Mouse (Mus musculus) neural tube, embryonic 11.5 days (tissue): ENCODE data around the gene Polr2e. TPM values are rescaled to one million over a fixed set of nuclear protein-coding genes. Genes with fewer than 3 reads are reported as not detected.

Experiments
- ATAC-seq: fragments of 200-750 bp; cut with Nextera tagmentation; 2 replicates; pipeline ENCODE4 v1.8.0; 2017; ENCODE audit warnings: moderate number of reproducible peaks, mild to moderate bottlenecking, moderate TSS enrichment, moderate library complexity; ENCODE audit not compliant: insufficient read depth, low FRiP score, low TSS enrichment
- DNase-seq: peaks from one replicate; pipeline ENCODE4 v3.0.0-alpha.2; 2015; ENCODE audit warnings: low spot score
- H3K27ac ChIP-seq: fragments of 300-500 bp; sonication (generic); 2 replicates; pipeline ENCODE4 v1.5.1; 2014; ENCODE audit warnings: low read depth, mild to moderate bottlenecking, low read length
- H3K27me3 ChIP-seq: fragments of 300-500 bp; sonication (generic); 2 replicates; pipeline ENCODE4 v1.6.1; 2014; ENCODE audit warnings: mild to moderate bottlenecking, low read length, mixed read lengths; ENCODE audit not compliant: control insufficient read depth, insufficient read depth
- H3K36me3 ChIP-seq: fragments of 300-500 bp; sonication (generic); 2 replicates; pipeline ENCODE4 v1.6.1; 2014; ENCODE audit warnings: mild to moderate bottlenecking, low read length, moderate library complexity, mixed read lengths; ENCODE audit not compliant: control insufficient read depth, insufficient read depth
- H3K4me1 ChIP-seq: fragments of 300-500 bp; sonication (generic); 2 replicates; pipeline ENCODE4 v1.6.1; 2014; ENCODE audit warnings: low read length, mixed read lengths; ENCODE audit not compliant: control insufficient read depth, insufficient read depth
- H3K4me2 ChIP-seq: fragments of 300-500 bp; sonication (generic); 2 replicates; pipeline ENCODE4 v1.6.1; 2014; ENCODE audit warnings: low read depth, mild to moderate bottlenecking, moderate library complexity
- H3K4me3 ChIP-seq: fragments of 300-500 bp; sonication (generic); 2 replicates; pipeline ENCODE4 v1.5.1; 2014; ENCODE audit warnings: low read depth, low read length
- H3K9ac ChIP-seq: fragments of 300-500 bp; sonication (generic); 2 replicates; pipeline ENCODE4 v1.6.1; 2014; ENCODE audit warnings: mild to moderate bottlenecking, low read length
- H3K9me3 ChIP-seq: fragments of 300-500 bp; sonication (generic); 2 replicates; pipeline ENCODE4 v1.6.1; 2016; ENCODE audit warnings: low read length; ENCODE audit not compliant: control insufficient read depth
- WGBS: fragments of 180-500 bp; shearing (Covaris S2); extraction: QIAGEN DNeasy Blood & Tissue Kit; methylation state at CpG from one replicate; pipeline ENCODE4 v1.1.7; 2014; 5-methylcytosine and 5-hydroxymethylcytosine counted together
- polyA plus RNA-seq: library from polyadenylated mRNA; unstranded; fragments of >200 nt; fragmentation: Nextera tagmentation; extraction: Ambion mirVana; gene quantifications from 2 replicates; pipeline ENCODE4 v1.2.1, GENCODE M21; 2014

The Polr2e gene
- polyA plus RNA-seq, 1 experiment from 2014 or later = 222 TPM

DNA sequence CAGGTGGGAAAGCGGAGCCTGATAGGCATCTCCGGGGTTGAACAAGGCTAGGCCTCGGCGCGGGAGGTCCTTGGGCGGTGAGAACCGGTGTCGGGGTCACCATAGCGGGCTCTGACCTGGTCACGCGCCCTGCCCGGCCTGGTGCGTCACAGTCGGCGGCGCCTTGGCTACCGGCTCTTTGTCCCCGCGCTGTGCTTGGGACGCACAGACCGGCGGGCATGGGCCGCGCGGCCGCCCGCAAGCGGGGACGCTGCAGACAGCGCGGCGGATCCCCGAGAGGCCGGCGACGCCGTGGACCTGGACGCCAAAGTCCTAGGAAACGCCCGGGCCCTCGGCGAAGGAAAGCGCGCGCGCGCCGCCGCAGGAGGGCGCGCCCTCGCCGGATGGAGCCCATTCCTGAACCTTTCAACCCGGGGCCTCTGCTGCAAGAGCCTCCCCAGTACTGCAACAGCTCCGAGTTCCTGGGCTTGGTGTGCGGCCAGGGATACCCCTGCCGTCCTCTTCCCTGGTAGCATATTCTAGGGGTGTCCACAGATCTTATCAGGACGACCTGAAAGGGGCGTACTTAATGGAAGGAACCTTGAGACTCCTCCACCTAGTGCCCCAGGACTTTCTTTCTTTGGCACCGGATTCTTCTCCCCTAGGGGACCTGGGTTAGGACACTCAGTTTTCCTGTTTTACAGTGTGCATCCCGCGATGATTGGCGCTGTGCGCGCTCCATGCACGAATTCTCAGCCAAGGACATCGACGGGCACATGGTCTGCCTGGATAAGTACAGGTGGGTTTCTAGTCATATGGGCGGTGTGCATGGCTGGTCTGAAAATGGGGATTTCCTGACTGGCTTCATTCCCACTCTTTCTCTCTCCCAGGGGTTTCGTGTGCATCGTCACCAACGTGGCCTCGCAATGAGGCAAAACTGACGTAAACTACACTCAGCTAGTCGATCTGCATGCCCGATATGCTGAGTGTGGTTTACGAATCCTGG lies 14.5 kb upstream of the Polr2e start:
- 2% methylated on average over 77 of the region's 77 CpGs for WGBS
- H3K27ac ChIP-seq = peak overlapping the region; percentile 95
- no peaks in the 10 kb centered on the region for H3K9me3 ChIP-seq
- peak; percentile 52 for ATAC-seq
- peak overlapping the region; percentile 89 for H3K9ac ChIP-seq
- peaks cover 10% of the 10 kb centered on the region for H3K36me3 ChIP-seq
- DNase-seq = peak; percentile 81
- H3K27me3 ChIP-seq = no peaks in the 10 kb centered on the region
- peak overlapping the region; percentile 82 for H3K4me2 ChIP-seq
- peaks cover 7% of the 10 kb centered on the region for H3K4me1 ChIP-seq
- peak overlapping the region; percentile 66 for H3K4me3 ChIP-seq

DNA sequence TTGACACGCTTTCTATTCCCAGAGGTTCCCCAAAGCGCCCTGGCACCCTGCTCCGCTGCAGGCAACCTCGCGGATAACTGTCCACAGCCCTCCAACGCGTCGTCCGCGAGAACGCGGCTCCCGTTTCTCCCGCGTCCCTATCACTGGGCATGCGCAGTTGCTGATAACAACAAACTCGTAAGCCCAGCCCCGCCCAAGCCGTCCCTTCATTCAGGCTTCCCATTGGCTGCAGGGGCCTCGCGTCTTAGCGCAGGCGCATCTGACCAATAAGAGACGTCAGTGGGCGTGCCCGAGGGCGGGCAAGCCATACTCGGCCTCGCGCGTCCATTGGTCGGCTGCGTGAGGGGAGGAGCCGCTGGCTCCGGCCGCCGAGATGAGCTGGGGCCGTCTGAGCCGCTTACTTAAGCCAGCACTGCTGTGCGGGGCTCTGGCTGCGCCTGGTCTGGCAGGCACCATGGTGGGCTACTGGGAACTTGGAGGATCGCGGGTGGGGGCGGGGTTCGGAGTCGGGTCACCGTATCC lies 13.7 kb upstream of the Polr2e start:
- peak overlapping the region; percentile 95 for H3K27ac ChIP-seq
- H3K4me3 ChIP-seq = peak overlapping the region; percentile 66
- no peaks in the 10 kb centered on the region for H3K9me3 ChIP-seq
- peak; percentile 97 for ATAC-seq
- under 1% methylated on average over 47 of the region's 47 CpGs for WGBS
- DNase-seq = peak; percentile 100
- H3K36me3 ChIP-seq = peaks cover 10% of the 10 kb centered on the region
- peak overlapping the region; percentile 82 for H3K4me2 ChIP-seq
- no peaks in the 10 kb centered on the region for H3K27me3 ChIP-seq
- peaks cover 12% of the 10 kb centered on the region for H3K4me1 ChIP-seq
- H3K9ac ChIP-seq = peak overlapping the region; percentile 89

DNA sequence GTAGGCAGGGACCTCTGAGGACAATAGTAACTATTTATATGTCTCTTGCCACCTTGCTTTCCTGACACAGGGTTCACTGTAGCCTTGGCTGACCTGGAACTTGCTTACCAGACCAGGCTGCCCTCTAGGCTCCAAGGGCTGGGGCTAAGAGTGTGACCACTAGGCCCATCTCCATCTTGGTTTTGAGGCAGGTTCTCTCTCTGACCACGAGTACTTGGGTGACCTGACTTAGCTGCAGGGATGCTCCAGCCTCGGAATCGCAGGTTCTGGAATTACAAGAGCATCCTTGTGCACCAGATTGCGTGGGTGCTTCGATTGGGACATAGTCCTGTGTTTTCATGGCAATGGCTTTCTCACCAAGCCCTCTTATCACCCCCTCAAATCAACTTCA lies 12.8 kb upstream of the Polr2e start:
- DNase-seq (no peak), ATAC-seq (no peak)
- Histone ChIP-seq H3K36me3 (peaks cover 7% of the 10 kb centered on the region; the same call in 1 of the 2 replicates), H3K4me3 (no peak overlapping the region), H3K27ac (no peak overlapping the region), H3K4me1 (peaks cover 20% of the 10 kb centered on the region), H3K27me3 (no peaks in the 10 kb centered on the region), H3K9ac (no peak overlapping the region), H3K9me3 (no peaks in the 10 kb centered on the region), H3K4me2 (no peak overlapping the region)
- WGBS = 85% methylated on average over 5 of the region's 5 CpGs

DNA sequence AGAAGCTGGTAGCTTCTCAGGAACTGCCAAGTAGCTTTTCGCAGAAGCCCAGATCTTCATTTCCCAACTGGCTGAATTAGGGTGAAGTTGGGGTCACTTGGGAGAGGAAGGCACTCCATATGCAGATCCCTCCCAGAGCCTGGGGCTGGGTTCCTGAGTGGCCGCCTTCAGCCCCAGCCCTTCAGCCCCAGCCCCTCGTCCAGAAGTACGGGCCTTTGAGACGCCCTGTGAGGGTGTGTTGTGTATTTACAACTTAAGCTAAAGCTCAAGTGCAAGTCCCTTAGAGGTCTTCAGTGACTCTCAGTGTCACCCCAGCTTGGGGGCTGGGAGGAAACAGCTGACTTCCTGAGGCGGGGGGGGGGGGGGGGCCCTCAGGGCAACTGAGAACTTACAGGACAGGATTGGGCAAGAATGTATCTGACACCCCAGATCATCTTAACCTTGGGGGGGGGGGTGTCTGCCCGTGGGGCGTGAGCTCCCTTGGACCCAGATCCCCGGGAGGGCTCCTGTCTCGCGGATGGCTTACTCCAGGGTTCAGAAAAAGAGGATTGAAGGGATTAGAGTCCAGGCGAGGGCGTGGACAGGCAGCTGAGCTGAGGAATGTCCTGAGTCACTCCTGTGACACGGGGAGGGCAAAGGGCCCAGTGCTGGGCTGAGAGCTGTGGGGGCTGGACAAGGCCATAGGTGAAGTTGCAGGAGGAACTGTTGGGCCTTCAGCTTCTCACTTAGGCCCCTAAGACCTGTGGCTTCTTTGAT lies 12.2 kb upstream of the Polr2e start:
- peaks cover 4% of the 10 kb centered on the region; the same call in 1 of the 2 replicates for H3K36me3 ChIP-seq
- 0 out of 2 replicates have a peak, but pooled peaks cover 2% of the 10 kb centered on the region for H3K27me3 ChIP-seq
- WGBS = 21% methylated on average over 14 of the region's 14 CpGs
- peaks cover 21% of the 10 kb centered on the region for H3K4me1 ChIP-seq
- no peak for ATAC-seq
- H3K9ac ChIP-seq = no peak overlapping the region
- H3K27ac ChIP-seq = no peak overlapping the region
- no peak overlapping the region for H3K4me3 ChIP-seq
- no peak overlapping the region for H3K4me2 ChIP-seq
- no peaks in the 10 kb centered on the region for H3K9me3 ChIP-seq
- no peak for DNase-seq

DNA sequence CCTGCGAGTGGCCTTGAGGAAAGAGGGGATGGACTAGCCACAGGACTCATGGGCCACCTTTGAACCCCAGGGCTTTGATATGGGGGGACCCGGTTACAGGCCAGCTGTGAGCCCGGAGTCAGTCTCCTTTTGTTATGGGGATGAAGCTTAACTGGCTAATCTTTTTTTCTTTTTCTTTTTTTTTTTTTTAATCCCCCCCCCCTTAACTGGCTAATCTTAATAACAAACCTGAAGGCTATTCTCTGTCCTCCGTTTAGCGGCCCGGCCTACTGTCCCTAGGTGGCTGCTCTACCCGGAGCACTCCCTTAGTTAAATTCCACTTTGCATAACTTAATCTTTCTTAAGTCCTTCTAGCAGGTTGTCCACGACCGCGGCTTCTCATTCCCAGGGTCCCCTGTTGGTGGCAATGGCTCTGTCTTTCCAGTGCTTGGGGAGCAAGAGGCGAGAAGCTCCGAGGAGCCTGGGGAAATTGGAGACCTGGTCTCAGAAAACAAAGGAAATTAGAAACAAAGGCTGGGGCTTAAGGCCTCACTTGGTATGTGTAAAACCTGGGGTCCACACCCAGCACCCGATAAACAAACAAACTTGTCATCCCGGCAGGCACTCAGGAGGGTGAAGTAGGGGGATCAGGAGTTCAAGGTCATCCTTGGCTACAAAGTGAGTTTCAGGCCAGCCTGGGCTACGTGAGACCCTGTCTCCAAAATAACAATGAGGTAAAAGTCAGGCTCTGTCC lies 11.5 kb upstream of the Polr2e start:
- H3K4me3 ChIP-seq = no peak overlapping the region

GRCm38 (mm10) chr10:80050244-80050643 lies 10.6 kb upstream of the Polr2e start:
- 12% methylated on average over 6 of the region's 6 CpGs for WGBS

More for the DNA sequence above, 11.5 kb upstream of the Polr2e start:
- 15% methylated on average over 15 of the region's 15 CpGs for WGBS
- ATAC-seq (no peak), DNase-seq (no peak)
- Histone ChIP-seq H3K9ac (no peak overlapping the region), H3K27me3 (0 out of 2 replicates have a peak, but pooled peaks cover 2% of the 10 kb centered on the region), H3K4me2 (no peak overlapping the region), H3K36me3 (peaks cover 2% of the 10 kb centered on the region; the same call in 1 of the 2 replicates), H3K4me1 (peaks cover 21% of the 10 kb centered on the region), H3K9me3 (no peaks in the 10 kb centered on the region), H3K27ac (no peak overlapping the region)

GRCm38 (mm10) chr10:80048834-80049233 lies 9.2 kb upstream of the Polr2e start:
- 72% methylated on average over 3 of the region's 3 CpGs for WGBS
- DNase-seq (no peak), ATAC-seq (no peak)
- Histone ChIP-seq H3K9me3 (no peaks in the 10 kb centered on the region), H3K27me3 (0 out of 2 replicates have a peak, but pooled peaks cover 2% of the 10 kb centered on the region), H3K4me2 (no peak overlapping the region), H3K4me1 (peaks cover 14% of the 10 kb centered on the region), H3K4me3 (no peak overlapping the region), H3K9ac (no peak overlapping the region), H3K36me3 (no peaks in the 10 kb centered on the region), H3K27ac (peak overlapping the region; percentile 73)

More at GRCm38 (mm10) chr10:80050244-80050643, 10.6 kb upstream of the Polr2e start:
- no peaks in the 10 kb centered on the region; the same call in 1 of the 2 replicates for H3K36me3 ChIP-seq
- 0 out of 2 replicates have a peak, but pooled peaks cover 2% of the 10 kb centered on the region for H3K27me3 ChIP-seq
- H3K4me3 ChIP-seq = no peak overlapping the region
- H3K4me1 ChIP-seq = peaks cover 18% of the 10 kb centered on the region
- no peaks in the 10 kb centered on the region for H3K9me3 ChIP-seq
- no peak overlapping the region for H3K9ac ChIP-seq
- ATAC-seq (no peak), DNase-seq (no peak)
- H3K4me2 ChIP-seq = no peak overlapping the region
- H3K27ac ChIP-seq = no peak overlapping the region

GRCm38 (mm10) chr10:80048396-80048795 lies 8.8 kb upstream of the Polr2e start:
- ATAC-seq (no peak), DNase-seq (peak; percentile 63)
- Histone ChIP-seq H3K4me3 (no peak overlapping the region), H3K4me1 (peaks cover 14% of the 10 kb centered on the region), H3K27me3 (0 out of 2 replicates have a peak, but pooled peaks cover 2% of the 10 kb centered on the region), H3K4me2 (no peak overlapping the region), H3K9ac (peak overlapping the region; percentile 24; the same call in 1 of the 2 replicates), H3K27ac (peak overlapping the region; percentile 73), H3K36me3 (no peaks in the 10 kb centered on the region), H3K9me3 (no peaks in the 10 kb centered on the region)
- 14% methylated on average over 5 of the region's 5 CpGs for WGBS
